Mouse (Mus musculus): ENCODE measurements around the gene Gabbr1. TPM values are rescaled to one million over a fixed set of nuclear protein-coding genes. Genes with fewer than 3 reads are reported as not detected.

Gene Gabbr1
- total RNA-seq (2012; rRNA removed) (4.7 TPM in 2 replicates), total RNA-seq (2014; rRNA removed) (1.8 and 2.1 TPM in 2 replicates), polyA plus RNA-seq (2012; ENCODE audit: insufficient read length, low read depth) (10.2 and 11.6 TPM in 2 replicates)

GRCm38 (mm10) chr17:37045611-37046311 is at the start of gene Gabbr1:
Gene Gabbr1 (plus strand): TSS chr17:37045966.
- peak within 1 kb of the TSS; percentile 64 for H3K9ac ChIP-seq (ENCODE audit: insufficient read depth, low read depth)
- TF ChIP-seq ELF1 (IDR thresholded peaks at IDR 0.05; ENCODE audit: low read depth, low read length) (peak; percentile 36; the same call in 1 of the 2 replicates), E2F4 (IDR thresholded peaks at IDR 0.05; ENCODE audit: insufficient replicate concordance, low read depth, low read length) (no peak), UBTF (IDR thresholded peaks at IDR 0.05; ENCODE audit: low read depth, low read length) (peak; percentile 85), NELFE (IDR thresholded peaks at IDR 0.05; ENCODE audit: low read depth, low read length) (no peak), ZNF384 (IDR thresholded peaks at IDR 0.05; ENCODE audit: low read depth, low read length) (no peak), EP300 (IDR thresholded peaks at IDR 0.05; ENCODE audit: low read length) (no peak), MXI1 (IDR thresholded peaks at IDR 0.05; ENCODE audit: low read depth, low read length) (peak; percentile 48; the same call in 1 of the 2 replicates), MYC (IDR thresholded peaks at IDR 0.05; ENCODE audit: low read depth, low read length) (no peak), SIN3A (IDR thresholded peaks at IDR 0.05; ENCODE audit: low read length) (no peak), CTCF (conservative IDR thresholded peaks at IDR 0.05 in 1 of 2, IDR thresholded peaks at IDR 0.05 in 1 of 2; ENCODE audit: low read depth in 2 of 2, low read length in 2 of 2) (no peak), RAD21 (IDR thresholded peaks at IDR 0.05; ENCODE audit: low read depth, low read length) (no peak), KAT2A (IDR thresholded peaks at IDR 0.05; ENCODE audit: insufficient replicate concordance, low read length) (no peak), TCF12 (IDR thresholded peaks at IDR 0.05; ENCODE audit: low read depth, low read length) (no peak), SMC3 (IDR thresholded peaks at IDR 0.05; ENCODE audit: low read depth, low read length) (no peak), CHD1 (IDR thresholded peaks at IDR 0.05; ENCODE audit: low read depth, low read length) (0 out of 2 replicates have a peak, but pooled peaks have one; percentile 21), NRF1 (IDR thresholded peaks at IDR 0.05; ENCODE audit: low read depth, low read length) (0 out of 2 replicates have a peak, but pooled peaks have one; percentile 21), USF2 (conservative IDR thresholded peaks at IDR 0.05; ENCODE audit: low read depth, low read length) (no peak), JUND (conservative IDR thresholded peaks at IDR 0.05; ENCODE audit: low read depth, low read length) (no peak), ZC3H11A (IDR thresholded peaks at IDR 0.05; ENCODE audit: low read depth, low read length) (no peak), POLR2AphosphoS2 (IDR thresholded peaks at IDR 0.05; ENCODE audit: low read depth, low read length) (no peak), MAZ (IDR thresholded peaks at IDR 0.05; ENCODE audit: low read depth, low read length) (peak; percentile 97), ETS1 (conservative IDR thresholded peaks at IDR 0.05; ENCODE audit: low read depth, low read length) (no peak)
- no peaks in the 10 kb centered on the region for H3K79me2 ChIP-seq (replicated peaks; ENCODE audit: control insufficient read depth, extremely low read depth, insufficient read depth, poor library complexity, severe bottlenecking)
- peak within 1 kb of the TSS; percentile 72 for H3K4me2 ChIP-seq (ENCODE audit: insufficient read depth, low read depth, poor library complexity, severe bottlenecking)
- H3K9me3 ChIP-seq (replicated peaks; ENCODE audit: low read length), result no peaks in the 10 kb centered on the region
- in situ Hi-C loops (cut with MboI; ENCODE audit: low pct_ligation_motif_present, low pct_unique_long_range_greater_than_20kb, low sequenced_read_pairs), result no loop called here
- peak; percentile 55 for DNase-seq (ENCODE audit: extremely low read depth)
- dilution Hi-C loops (cut with MboI; ENCODE audit: extremely low pct_ligation_motif_present, extremely low pct_unique_long_range_greater_than_20kb, low sequenced_read_pairs), result no loop called here
- peaks cover 3 to 22% of the 10 kb centered on the region in 2 experiments for H3K36me3 ChIP-seq (replicated peaks in 1 of 2; ENCODE audit: control insufficient read depth in 1 of 2, insufficient read depth in 1 of 2, low read length in 1 of 2)
- H3K27ac ChIP-seq (ENCODE audit: insufficient read depth, low read depth), result no peak within 1 kb of the TSS
- peak within 1 kb of the TSS; percentile 56 to 78 (median 75) for H3K4me3 ChIP-seq (replicated peaks in 1 of 3; ENCODE audit: low read depth in 2 of 3, low read length in 2 of 3, poor library complexity in 1 of 3)
- H3K4me1 ChIP-seq (ENCODE audit: control insufficient read depth in 1 of 2, insufficient read depth in 2 of 2), result peaks cover 6 to 20% of the 10 kb centered on the region in 2 experiments
- peaks cover 6% of the 10 kb centered on the region for H3K27me3 ChIP-seq (replicated peaks)
